Mouse (Mus musculus): ENCODE results near the gene Tprgl.

The Tprgl gene

GRCm38 (mm10) chr4:154118782-154119181, 41.7 kb downstream of the Tprgl start:
- no peak for DNase-seq (ENCODE audit: low spot score in 2 of 2)

DNA sequence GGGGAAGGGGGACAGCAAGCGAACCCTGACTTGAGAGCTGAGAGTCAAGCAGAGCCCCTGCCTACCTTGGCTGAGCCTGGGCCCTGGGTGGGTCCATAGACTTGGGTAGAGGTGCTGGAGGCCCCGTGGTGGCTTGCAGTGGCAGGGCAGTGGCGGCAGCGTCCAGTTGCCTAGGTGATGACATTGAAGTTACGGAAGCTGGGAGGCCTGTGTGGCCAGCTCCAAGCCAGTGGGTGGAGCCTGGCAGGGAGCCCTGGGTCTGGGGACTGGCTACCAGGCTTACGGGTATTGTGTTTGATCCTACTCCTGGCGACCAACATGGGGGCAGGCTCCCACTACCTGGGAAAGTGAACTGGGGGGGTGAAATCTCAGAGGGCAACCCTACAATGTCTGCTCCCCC, 44.0 kb downstream of the Tprgl start:
- DNase-seq (ENCODE audit: low spot score in 2 of 2): no peak

GRCm38 (mm10) chr4:154109850-154110243, 50.6 kb downstream of the Tprgl start:
- no peak for DNase-seq (ENCODE audit: low spot score in 2 of 2)

DNA sequence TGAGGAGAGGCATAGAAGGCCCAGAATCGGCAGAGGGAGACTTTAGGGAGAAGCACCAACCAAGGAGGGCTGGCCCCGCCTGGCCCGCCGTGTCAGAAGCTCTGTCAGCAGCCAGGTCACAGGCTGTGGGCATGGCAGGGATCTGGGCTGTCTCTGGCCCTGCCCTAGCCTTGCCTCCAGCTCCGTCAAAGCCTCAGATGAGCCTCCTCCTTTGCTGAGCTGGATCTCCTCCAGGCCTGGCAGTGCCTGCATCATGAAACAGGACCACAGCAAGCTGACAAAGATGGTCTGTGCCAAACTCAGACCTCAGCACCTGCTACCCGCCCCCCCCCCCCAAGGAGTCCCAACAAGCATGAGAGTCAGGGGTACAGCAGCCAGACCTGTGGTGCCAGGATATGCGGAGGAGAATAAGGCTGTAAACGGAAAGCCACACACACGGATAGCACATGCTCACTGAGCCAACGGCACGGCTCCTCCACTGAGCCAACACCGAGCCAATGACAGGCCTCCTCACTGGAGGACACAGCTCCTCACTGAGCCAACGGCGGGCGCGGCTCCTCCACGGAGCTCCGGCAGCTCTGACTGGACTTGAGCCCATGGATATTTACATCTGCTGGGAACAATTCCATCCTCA, 51.1 kb downstream of the Tprgl start:
- DNase-seq (ENCODE audit: low spot score in 2 of 2): no peak
